Mouse (Mus musculus) liver, embryonic 11.5 days (tissue): ENCODE measurements around the gene Defb19. TPM values are rescaled to one million over a fixed set of nuclear protein-coding genes. Genes with fewer than 3 reads are reported as not detected.

Source experiments
- ATAC-seq: fragments of 200-750 bp; cut with Nextera tagmentation; replicated peaks from 2 replicates; pipeline ENCODE4 v1.8.0; 2017; ENCODE audit warnings: moderate number of reproducible peaks, mild to moderate bottlenecking, moderate TSS enrichment, moderate library complexity; ENCODE audit not compliant: low FRiP score
- DNase-seq: peaks from one replicate; pipeline ENCODE4 v3.0.0-alpha.2; 2017; ENCODE audit warnings: low spot score
- H3K27ac ChIP-seq: fragments of 300-500 bp; sonication (generic); 2 replicates; pipeline ENCODE4 v1.5.1; 2014; ENCODE audit warnings: mild to moderate bottlenecking, low read depth, low read length, control low read depth
- H3K27me3 ChIP-seq: fragments of 300-500 bp; sonication (generic); replicated peaks from 2 replicates; pipeline ENCODE4 v1.6.1; 2014; ENCODE audit warnings: low read length, mixed read lengths; ENCODE audit not compliant: control insufficient read depth, insufficient read depth
- H3K36me3 ChIP-seq: fragments of 300-500 bp; sonication (generic); 2 replicates; pipeline ENCODE4 v1.6.1; 2014; ENCODE audit warnings: mild to moderate bottlenecking, low read length, moderate library complexity, mixed read lengths; ENCODE audit not compliant: control insufficient read depth, insufficient read depth
- H3K4me1 ChIP-seq: fragments of 300-500 bp; sonication (generic); replicated peaks from 2 replicates; pipeline ENCODE4 v1.6.1; 2014; ENCODE audit warnings: low read length, mixed read lengths; ENCODE audit not compliant: control insufficient read depth, insufficient read depth
- H3K4me2 ChIP-seq: fragments of 300-500 bp; sonication (generic); 2 replicates; pipeline ENCODE4 v1.6.1; 2014; ENCODE audit warnings: mild to moderate bottlenecking, control low read depth, moderate library complexity
- H3K4me3 ChIP-seq: fragments of 300-500 bp; sonication (generic); 2 replicates; pipeline ENCODE4 v1.5.1; 2014; ENCODE audit warnings: low read depth, low read length, control low read depth
- H3K9ac ChIP-seq: fragments of 300-500 bp; sonication (generic); 2 replicates; pipeline ENCODE4 v1.6.1; 2014; ENCODE audit warnings: low read depth, low read length, control low read depth
- H3K9me3 ChIP-seq: fragments of 300-500 bp; sonication (generic); 2 replicates; pipeline ENCODE4 v1.6.1; 2016; ENCODE audit warnings: low read length, inconsistent platforms, mixed read lengths; ENCODE audit not compliant: control insufficient read depth
- WGBS: fragments of 180-500 bp; shearing (Covaris S2); extraction: QIAGEN DNeasy Blood & Tissue Kit; methylation state at CpG from one replicate; pipeline ENCODE4 v1.1.7; 2014; 5-methylcytosine and 5-hydroxymethylcytosine counted together
- polyA plus RNA-seq: library from polyadenylated mRNA; unstranded; fragments of >200 nt; fragmentation: Nextera tagmentation; extraction: Ambion mirVana; gene quantifications from 2 replicates; pipeline ENCODE4 v1.2.1, GENCODE M21; 2014

The Defb19 gene
- polyA plus RNA-seq, 1 experiment from 2014 or later = not detected

DNA sequence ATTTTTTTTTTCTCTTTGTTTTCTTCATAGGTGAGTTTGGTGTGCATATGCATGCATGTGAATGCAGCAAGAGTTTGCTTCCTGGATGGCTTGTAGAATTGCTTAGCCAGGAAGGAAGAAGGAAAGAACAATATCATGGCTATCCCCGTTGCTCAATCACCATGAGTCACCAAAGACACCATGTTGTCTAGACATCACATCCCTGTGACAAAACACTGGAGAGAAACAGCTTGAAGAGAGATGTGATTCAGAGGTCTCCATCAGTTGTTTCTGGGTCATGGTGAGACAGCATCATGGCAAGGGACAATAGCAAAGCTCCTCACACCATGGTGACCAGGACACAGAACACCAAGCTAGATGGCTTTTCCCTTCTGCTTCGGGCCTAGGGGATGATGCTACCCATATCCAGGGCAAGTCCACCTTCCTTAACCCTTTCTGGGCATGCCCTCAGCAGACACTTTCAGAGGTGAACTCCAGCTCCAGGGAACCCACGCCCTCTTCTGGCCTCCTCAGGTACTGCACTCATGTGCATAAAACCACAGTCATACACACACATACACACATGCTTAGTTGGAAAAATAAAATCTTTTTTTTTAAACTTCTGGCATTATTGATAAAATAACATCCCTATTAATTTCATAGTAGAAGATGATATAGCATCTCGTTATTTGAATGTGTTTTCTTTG lies 21.3 kb upstream of the Defb19 start:
- Histone ChIP-seq H3K4me2 (no peak overlapping the region), H3K9ac (no peak overlapping the region), H3K4me3 (no peak overlapping the region), H3K9me3 (no peaks in the 10 kb centered on the region), H3K27ac (no peak overlapping the region), H3K36me3 (no peaks in the 10 kb centered on the region), H3K4me1 (no peaks in the 10 kb centered on the region), H3K27me3 (no peaks in the 10 kb centered on the region)
- DNase-seq = no peak
- ATAC-seq = no peak
- 62% methylated on average over 4 of the region's 4 CpGs for WGBS

DNA sequence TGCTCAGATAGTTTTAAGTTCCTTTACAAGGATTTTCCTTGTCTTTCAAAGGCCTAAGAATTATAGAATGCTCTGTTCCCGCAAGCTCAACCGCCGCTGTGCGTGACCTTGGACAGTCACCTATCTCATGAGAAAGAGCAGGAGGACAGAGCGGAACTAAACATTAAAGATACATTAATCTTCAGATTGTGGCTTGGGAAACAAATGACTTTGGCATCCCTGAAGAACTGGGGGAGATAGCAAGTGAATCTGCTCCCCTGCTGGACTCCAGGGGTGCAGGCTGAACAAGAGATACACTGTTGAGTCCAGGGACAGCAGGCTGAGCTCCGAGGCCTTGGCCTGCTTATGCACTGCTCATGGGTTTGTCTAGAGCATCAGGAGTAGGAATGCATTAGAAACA lies 20.0 kb upstream of the Defb19 start:
- Histone ChIP-seq H3K36me3 (no peaks in the 10 kb centered on the region), H3K27me3 (no peaks in the 10 kb centered on the region), H3K9me3 (no peaks in the 10 kb centered on the region), H3K4me3 (no peak overlapping the region), H3K27ac (no peak overlapping the region), H3K4me1 (no peaks in the 10 kb centered on the region), H3K9ac (no peak overlapping the region), H3K4me2 (no peak overlapping the region)
- DNase-seq (no peak), ATAC-seq (no peak)
- 68% methylated on average over 6 of the region's 6 CpGs for WGBS

DNA sequence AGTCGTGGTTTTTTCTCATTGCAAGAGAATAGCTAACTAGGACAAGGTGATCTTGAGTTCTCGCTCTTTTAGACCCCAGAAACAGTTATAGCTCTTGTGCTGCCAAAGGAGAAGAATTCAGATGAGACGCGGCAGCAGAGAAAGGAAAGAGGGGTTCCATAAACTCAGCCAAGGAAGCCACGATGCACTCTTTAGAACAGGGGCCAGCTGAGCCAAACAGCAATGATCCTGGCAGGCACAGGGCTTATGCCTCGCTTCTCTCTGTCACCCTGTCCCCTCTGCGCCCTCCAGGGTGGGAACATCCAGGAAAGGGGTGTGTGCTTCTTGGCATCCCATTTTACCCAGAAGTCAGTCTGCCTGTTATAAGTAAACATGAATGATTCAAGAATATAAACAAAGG lies 19.2 kb upstream of the Defb19 start, which contains the start of gene Defb45:
TSS of gene Defb45 (minus strand) at position 101 of the 400 bp plus-strand sequence.
- no peak within 1 kb of the TSS for H3K4me2 ChIP-seq
- no peak within 1 kb of the TSS for H3K9ac ChIP-seq
- H3K4me1 ChIP-seq = no peaks in the 10 kb centered on the region
- H3K36me3 ChIP-seq = no peaks in the 10 kb centered on the region
- 64% methylated on average over 7 of the region's 7 CpGs for whole genome bisulfite sequencing
- no peak within 1 kb of the TSS for H3K4me3 ChIP-seq
- no peak for ATAC-seq
- no peaks in the 10 kb centered on the region for H3K27me3 ChIP-seq
- DNase-seq = no peak
- no peaks in the 10 kb centered on the region for H3K9me3 ChIP-seq
- H3K27ac ChIP-seq = no peak within 1 kb of the TSS

DNA sequence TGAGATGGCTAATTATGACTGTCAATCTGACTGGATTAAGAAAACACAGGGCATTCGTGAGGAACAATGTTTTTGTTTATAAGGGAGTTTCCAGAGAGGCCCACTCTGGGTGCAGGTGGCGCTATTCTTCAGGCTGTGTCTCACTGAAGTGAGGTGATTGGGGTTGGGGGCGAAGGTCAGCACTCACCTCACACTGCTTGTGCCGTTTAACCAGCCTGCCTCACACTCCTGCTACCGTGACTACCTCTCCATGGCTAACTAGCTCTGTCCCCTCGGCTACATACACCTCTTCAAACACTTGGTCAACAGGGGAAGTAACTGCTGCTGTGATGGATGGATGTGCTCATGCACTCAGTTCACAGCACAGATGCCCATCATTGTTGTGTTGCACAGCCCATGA lies 8.9 kb upstream of the Defb19 start:
- Histone ChIP-seq H3K4me2 (no peak overlapping the region), H3K9me3 (no peaks in the 10 kb centered on the region), H3K36me3 (no peaks in the 10 kb centered on the region), H3K4me1 (0 out of 2 replicates have a peak, but pooled peaks cover 2% of the 10 kb centered on the region), H3K4me3 (no peak overlapping the region), H3K9ac (no peak overlapping the region), H3K27me3 (no peaks in the 10 kb centered on the region), H3K27ac (no peak overlapping the region)
- ATAC-seq = no peak
- 47% methylated on average over 6 of the region's 6 CpGs for WGBS
- DNase-seq = no peak

DNA sequence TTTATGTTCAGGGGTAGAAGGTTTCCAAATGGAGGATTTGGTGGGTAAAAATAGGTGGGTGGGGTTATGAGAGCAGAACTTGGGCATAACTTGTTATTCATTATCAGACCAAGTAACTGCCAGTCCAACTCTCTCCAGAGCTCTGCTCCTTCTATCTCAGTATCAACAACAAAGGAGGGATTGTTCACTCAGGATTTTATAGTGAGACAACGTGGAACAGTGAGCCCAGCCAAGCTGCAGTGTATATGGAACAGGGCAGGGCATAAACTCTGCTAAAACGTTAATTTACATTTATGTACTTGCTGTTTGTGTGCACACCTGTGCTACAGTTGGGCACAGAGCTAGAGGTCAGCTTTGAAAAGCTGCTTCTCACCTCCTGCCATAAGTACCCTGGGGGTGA lies 8.3 kb upstream of the Defb19 start:
- no peak overlapping the region for H3K27ac ChIP-seq
- H3K9ac ChIP-seq = no peak overlapping the region
- 0 out of 2 replicates have a peak, but pooled peaks cover 2% of the 10 kb centered on the region for H3K4me1 ChIP-seq
- H3K27me3 ChIP-seq = no peaks in the 10 kb centered on the region
- ATAC-seq (no peak), DNase-seq (no peak)
- no peak overlapping the region for H3K4me2 ChIP-seq
- 35% methylated on average over 2 of the region's 2 CpGs for WGBS
- H3K36me3 ChIP-seq = no peaks in the 10 kb centered on the region
- H3K4me3 ChIP-seq = no peak overlapping the region
- H3K9me3 ChIP-seq = no peaks in the 10 kb centered on the region

DNA sequence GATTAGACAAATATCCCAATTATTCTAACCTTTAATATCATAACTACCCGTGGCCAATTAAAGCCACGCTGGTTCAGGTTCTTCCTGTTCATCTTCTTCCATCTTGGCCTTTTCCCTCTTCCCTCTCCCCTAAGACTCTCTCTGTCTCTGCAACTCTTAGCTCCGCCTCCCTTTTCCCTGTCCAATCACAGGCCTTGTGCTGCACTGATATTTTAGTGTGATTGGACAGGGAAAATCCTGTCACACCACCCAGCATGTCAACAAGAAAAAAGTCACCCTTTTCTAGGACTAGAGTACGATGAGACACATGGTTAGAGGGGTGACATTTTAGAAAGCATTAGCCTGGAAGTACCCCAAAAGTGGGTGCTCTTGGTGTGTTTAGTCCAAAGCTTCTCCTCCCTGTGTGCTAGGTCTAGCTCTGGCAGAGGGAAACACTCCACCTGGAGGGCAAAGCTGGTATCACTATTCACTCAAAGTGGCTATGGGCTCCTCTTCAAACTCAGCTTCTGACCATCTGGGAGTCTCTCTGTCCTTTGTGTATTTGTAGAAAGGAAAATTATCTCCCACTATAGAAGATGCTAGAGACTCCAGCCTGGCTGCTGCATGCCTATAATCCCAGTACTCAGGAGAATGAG lies 6.9 kb upstream of the Defb19 start:
- 78% methylated on average over 4 of the region's 4 CpGs for WGBS
- no peaks in the 10 kb centered on the region for H3K36me3 ChIP-seq
- H3K27me3 ChIP-seq = no peaks in the 10 kb centered on the region
- H3K4me2 ChIP-seq = no peak overlapping the region
- no peak overlapping the region for H3K27ac ChIP-seq
- H3K9me3 ChIP-seq = no peaks in the 10 kb centered on the region
- no peak for ATAC-seq
- H3K4me3 ChIP-seq = no peak overlapping the region
- 0 out of 2 replicates have a peak, but pooled peaks cover 2% of the 10 kb centered on the region for H3K4me1 ChIP-seq
- no peak for DNase-seq
- H3K9ac ChIP-seq = no peak overlapping the region

DNA sequence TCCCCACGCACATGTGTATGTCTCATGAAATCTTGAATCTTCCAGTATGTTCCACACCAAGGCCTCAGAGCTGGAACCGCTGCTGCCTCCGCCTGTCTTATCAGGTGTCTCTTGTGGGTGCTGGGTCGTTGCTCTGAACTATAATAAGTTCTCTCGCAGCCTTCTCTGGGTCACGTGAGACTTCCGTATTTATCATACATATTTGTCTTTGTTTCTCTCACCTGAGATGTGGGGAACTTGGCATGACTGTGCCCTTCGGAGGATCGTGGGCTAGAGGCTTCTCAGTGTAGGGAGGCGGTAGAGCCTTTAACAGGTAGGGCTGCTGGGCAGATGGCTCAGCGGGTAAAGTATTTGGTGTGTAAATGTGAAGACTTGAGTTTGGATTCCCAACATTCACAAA lies 500 bp upstream of the Defb19 start:
- DNase-seq (no peak), ATAC-seq (no peak)
- Histone ChIP-seq H3K36me3 (no peaks in the 10 kb centered on the region), H3K4me3 (no peak overlapping the region), H3K27me3 (no peaks in the 10 kb centered on the region), H3K4me1 (no peaks in the 10 kb centered on the region), H3K9me3 (no peaks in the 10 kb centered on the region), H3K4me2 (no peak overlapping the region), H3K27ac (no peak overlapping the region), H3K9ac (no peak overlapping the region)
- 73% methylated on average over 11 of the region's 11 CpGs for WGBS

DNA sequence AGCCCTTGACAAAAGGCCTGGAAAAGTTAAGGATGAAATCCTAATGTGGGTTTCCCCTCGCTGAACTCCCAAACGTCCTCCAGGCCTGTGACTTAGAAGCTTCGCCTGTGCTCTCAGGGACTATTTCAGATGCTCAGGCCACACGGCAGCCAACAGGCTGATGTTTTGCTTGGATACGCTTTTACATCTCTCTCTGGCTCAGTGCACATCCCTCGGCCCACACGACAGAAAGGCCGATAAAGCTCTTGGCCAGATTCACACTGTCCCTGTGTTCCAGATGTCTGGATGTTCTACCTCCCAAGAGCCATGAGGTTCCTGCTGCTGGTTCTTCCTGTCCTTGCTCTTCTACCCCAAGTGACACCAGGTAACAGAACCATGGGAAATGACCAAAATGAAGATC lies 6.6 kb downstream of the Defb19 start:
- H3K9ac ChIP-seq = no peak overlapping the region
- no peak for ATAC-seq
- DNase-seq = no peak

More for the DNA sequence above, 6.6 kb downstream of the Defb19 start:
- Histone ChIP-seq H3K4me2 (no peak overlapping the region), H3K27ac (no peak overlapping the region), H3K4me1 (no peaks in the 10 kb centered on the region), H3K9me3 (no peaks in the 10 kb centered on the region), H3K36me3 (no peaks in the 10 kb centered on the region), H3K27me3 (no peaks in the 10 kb centered on the region), H3K4me3 (no peak overlapping the region)
- WGBS = 84% methylated on average over 8 of the region's 8 CpGs
